Mouse (Mus musculus): ENCODE measurements at regions not wholly inside any gene's neighbourhood (a gene's known extent, or its start where the extent isn't known, plus 50 kb on each side); places are given as distances from the start of the nearest gene placed in this dataset.

- no peak for DNase-seq (ENCODE audit: low spot score in 2 of 2)
Measured at GRCm38 (mm10) chr6:117279297-117279696, 111.0 kb downstream of the Cxcl12 start.

GRCm38 (mm10) chr6:117279786-117280411 lies 111.6 kb downstream of the Cxcl12 start:
- DNase-seq (ENCODE audit: low spot score in 2 of 2) = no peak

DNA sequence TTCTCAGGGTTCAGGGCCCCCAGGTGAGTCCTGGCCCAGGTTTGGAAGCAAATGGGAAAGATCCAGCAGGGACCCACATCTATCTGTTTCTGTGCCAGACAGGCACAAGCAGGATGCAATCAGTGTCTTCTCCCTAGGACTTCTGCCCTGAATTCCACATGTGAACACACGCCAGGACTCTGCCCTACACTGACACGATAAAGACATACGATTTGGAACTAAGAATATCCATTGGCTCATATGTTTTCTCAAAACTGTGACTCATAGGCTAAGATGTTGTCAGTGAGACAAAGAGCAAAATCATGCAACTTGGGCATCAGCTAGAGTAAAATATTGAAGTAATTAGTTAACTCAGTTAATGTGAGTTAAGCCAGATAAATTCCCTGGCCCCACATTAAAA lies 112.6 kb downstream of the Cxcl12 start:
- no peak for DNase-seq (ENCODE audit: low spot score in 2 of 2)

GRCm38 (mm10) chr6:117283616-117284015 lies 115.3 kb downstream of the Cxcl12 start:
- DNase-seq (ENCODE audit: low spot score in 2 of 2) = no peak

GRCm38 (mm10) chr6:117284376-117285106 lies 116.2 kb downstream of the Cxcl12 start:
- no peak for DNase-seq (ENCODE audit: low spot score in 2 of 2)

GRCm38 (mm10) chr6:117287396-117287795 lies 119.1 kb downstream of the Cxcl12 start:
- DNase-seq (ENCODE audit: low spot score in 2 of 2) = no peak

GRCm38 (mm10) chr6:117293780-117294465 lies 125.6 kb downstream of the Cxcl12 start:
- DNase-seq (ENCODE audit: low spot score in 2 of 2) = no peak

- DNase-seq (ENCODE audit: low spot score in 2 of 2) = no peak
Measured at GRCm38 (mm10) chr6:117297918-117298317, 129.6 kb downstream of the Cxcl12 start.

GRCm38 (mm10) chr6:117299503-117300288 lies 131.4 kb downstream of the Cxcl12 start:
- no peak for DNase-seq (ENCODE audit: low spot score in 2 of 2)

- no peak for DNase-seq (ENCODE audit: low spot score in 2 of 2)
Measured at GRCm38 (mm10) chr6:117303361-117303760, 135.0 kb downstream of the Cxcl12 start.

DNA sequence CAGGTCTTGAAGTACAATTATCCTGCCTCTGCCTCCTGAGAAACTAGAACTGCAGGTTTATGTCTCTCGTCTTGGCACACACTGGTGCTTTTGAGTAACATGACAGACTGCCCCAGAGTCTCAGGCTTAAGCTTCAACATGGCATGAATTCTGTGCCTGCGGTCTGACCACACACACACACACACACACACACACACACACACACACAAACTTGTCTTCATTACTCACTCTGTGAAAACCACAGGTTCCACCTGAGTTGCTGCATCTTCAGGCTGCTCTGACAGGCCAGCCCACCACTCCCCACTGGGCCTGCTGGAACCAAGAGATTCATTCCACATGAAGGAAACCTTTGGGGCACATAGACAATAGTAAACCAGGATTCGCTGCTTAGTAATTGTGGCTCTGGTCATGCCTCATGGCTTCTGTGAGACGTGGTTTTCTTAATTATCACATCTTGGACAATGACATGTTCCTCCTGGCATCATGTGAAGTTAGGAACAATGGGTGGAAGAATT lies 137.5 kb downstream of the Cxcl12 start:
- DNase-seq (ENCODE audit: low spot score in 2 of 2) = no peak

GRCm38 (mm10) chr6:117308636-117309035 lies 140.3 kb downstream of the Cxcl12 start:
- no peak for DNase-seq (ENCODE audit: low spot score in 2 of 2)

- no peak for DNase-seq (ENCODE audit: low spot score in 2 of 2)
Measured at GRCm38 (mm10) chr6:117312891-117313781, 144.8 kb downstream of the Cxcl12 start.

GRCm38 (mm10) chr6:117313944-117314566 lies 145.7 kb downstream of the Cxcl12 start:
- DNase-seq (ENCODE audit: low spot score in 2 of 2) = no peak

DNA sequence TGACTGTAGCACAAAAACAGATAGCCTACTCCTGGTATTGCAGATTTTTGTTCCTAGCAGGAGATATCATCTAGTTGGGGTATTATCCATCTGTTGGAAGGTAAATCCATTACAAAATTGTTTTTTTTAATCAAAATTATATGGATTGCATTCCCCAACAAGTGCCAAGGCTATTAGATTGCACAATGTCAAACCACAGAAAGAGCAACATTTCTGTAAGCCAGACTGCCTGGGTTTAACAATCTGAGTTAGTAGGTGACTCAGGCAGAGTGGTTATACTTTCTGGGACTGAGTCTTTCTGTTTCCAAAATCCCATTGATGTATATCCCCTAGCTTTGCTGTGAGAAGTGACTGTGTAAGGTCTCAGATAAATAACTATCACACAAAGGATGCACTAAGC lies 155.0 kb downstream of the Cxcl12 start:
- DNase-seq (ENCODE audit: low spot score in 2 of 2) = no peak

GRCm38 (mm10) chr6:117323850-117324249 lies 155.5 kb downstream of the Cxcl12 start:
- no peak for DNase-seq (ENCODE audit: low spot score in 2 of 2)

GRCm38 (mm10) chr6:117326835-117327775 lies 158.8 kb downstream of the Cxcl12 start:
- DNase-seq (ENCODE audit: low spot score in 2 of 2) = no peak

DNA sequence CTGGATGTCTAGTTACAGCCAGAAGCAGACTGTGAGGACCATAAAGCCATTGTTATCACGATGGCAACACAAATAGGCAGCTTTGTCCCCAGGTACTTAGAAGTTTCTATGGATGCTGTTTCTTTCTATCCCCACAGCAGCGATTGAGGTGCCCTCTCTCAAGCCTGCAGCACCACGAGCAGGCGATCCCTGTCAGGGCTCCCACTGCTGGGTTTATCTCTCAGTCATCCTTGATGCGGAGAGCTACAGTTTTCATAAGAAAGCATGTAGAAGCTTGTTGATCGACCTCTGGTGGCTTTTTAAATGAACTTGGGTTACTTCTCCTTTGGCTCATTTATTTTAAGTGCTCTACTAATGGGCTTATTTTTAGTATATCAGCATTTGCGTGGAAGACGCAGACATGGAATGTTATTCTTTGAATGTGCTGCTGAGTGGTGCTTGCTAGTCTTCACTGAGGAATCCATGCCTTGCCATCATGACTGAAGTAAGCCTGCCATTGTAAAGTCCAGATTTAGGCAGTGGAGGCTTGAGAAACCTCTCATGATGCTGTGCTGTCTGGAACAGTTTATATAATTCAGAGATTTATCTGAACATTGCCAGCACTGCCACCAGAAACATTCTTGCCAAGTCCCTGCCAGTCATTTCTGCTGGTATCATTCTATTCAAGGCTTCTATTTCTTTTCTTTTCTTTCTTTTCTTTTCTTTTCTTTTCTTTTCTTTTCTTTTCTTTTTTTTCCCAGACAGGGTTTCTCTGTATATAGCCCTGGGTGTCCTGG lies 161.0 kb downstream of the Cxcl12 start:
- DNase-seq (ENCODE audit: low spot score in 2 of 2) = no peak
